Mouse (Mus musculus) layer of hippocampus, postnatal 36 days (tissue): ENCODE measurements around the gene Alad. TPM values are rescaled to one million over a fixed set of nuclear protein-coding genes. Genes with fewer than 3 reads are reported as not detected.

Experiments
- DNase-seq, 2 experiments: peaks; one replicate each; pipeline ENCODE4 v3.0.0; 2022
- total RNA-seq, 2 experiments: library from RNA; stranded (reverse); gene quantifications; 2 replicates each; pipeline ENCODE4 v1.2.3; 2021

Gene Alad
- total RNA-seq, result 10 to 100 TPM; 24.3 to 28.8 TPM

GRCm38 (mm10) chr4:62519849-62520233 is at the start of gene Alad:
Gene Alad, minus strand, starts transcription at chr4:62519918.
- peak; percentile 82 to 86 for DNase-seq

- DNase-seq, result no peak
Measured at GRCm38 (mm10) chr4:62568359-62568758, 48.6 kb upstream of the Alad start.

GRCm38 (mm10) chr4:62567696-62568095 is 48.0 kb upstream of the Alad start:
- DNase-seq, result no peak

- DNase-seq, result no peak
Measured at GRCm38 (mm10) chr4:62566530-62566929, 46.8 kb upstream of the Alad start.

GRCm38 (mm10) chr4:62562006-62562405 is 42.3 kb upstream of the Alad start:
- DNase-seq, result no peak

GRCm38 (mm10) chr4:62561630-62562001 is 41.9 kb upstream of the Alad start:
- DNase-seq, result no peak

GRCm38 (mm10) chr4:62560963-62561629 is 41.4 kb upstream of the Alad start:
- DNase-seq, result peak; percentile 45 to 69

GRCm38 (mm10) chr4:62559797-62560329 is 40.1 kb upstream of the Alad start, which contains the start of gene Rgs3:
Gene Rgs3, plus strand, starts transcription at chr4:62559847.
- DNase-seq, result no peak

GRCm38 (mm10) chr4:62557436-62557835 is 37.7 kb upstream of the Alad start:
- DNase-seq, result no peak

GRCm38 (mm10) chr4:62551966-62552365 is 32.2 kb upstream of the Alad start:
- no peak for DNase-seq

- DNase-seq, result no peak
Measured at GRCm38 (mm10) chr4:62544801-62545200, 25.1 kb upstream of the Alad start.

- DNase-seq, result no peak
Measured at GRCm38 (mm10) chr4:62543782-62544181, 24.1 kb upstream of the Alad start.

- DNase-seq, result no peak
Measured at GRCm38 (mm10) chr4:62541802-62542201, 22.1 kb upstream of the Alad start.

- no peak for DNase-seq
Measured at GRCm38 (mm10) chr4:62533729-62534128, 14.0 kb upstream of the Alad start.

GRCm38 (mm10) chr4:62527655-62528054 is 7.9 kb upstream of the Alad start:
- no peak for DNase-seq

GRCm38 (mm10) chr4:62526256-62526655 is 6.5 kb upstream of the Alad start:
- DNase-seq, result no peak

GRCm38 (mm10) chr4:62525489-62525811 is 5.7 kb upstream of the Alad start:
- no peak for DNase-seq

- DNase-seq, result peak; percentile 96
Measured at GRCm38 (mm10) chr4:62524651-62525488, 5.2 kb upstream of the Alad start, which contains the start of the genes Pole3 and 4933430I17Rik. Gene Pole3, minus strand, starts transcription at chr4:62525068. Gene 4933430I17Rik, plus strand, starts transcription at chr4:62525369.

- DNase-seq, result no peak
Measured at GRCm38 (mm10) chr4:62520892-62521400, 1.2 kb upstream of the Alad start.

GRCm38 (mm10) chr4:62519122-62519848 is 433 bp downstream of the Alad start:
- DNase-seq, result no peak

GRCm38 (mm10) chr4:62518416-62519121 is 1.1 kb downstream of the Alad start:
- no peak for DNase-seq
